Mouse (Mus musculus): ENCODE results near the gene Ubc. TPM values are rescaled to one million over a fixed set of nuclear protein-coding genes. Genes with fewer than 3 reads are reported as not detected.
"Not testable (repeated sequence)": the region's sequence is repeated elsewhere in the genome, so short reads cannot be mapped to it uniquely, and the experiment has no call there.

The Ubc gene
- total and polyA plus RNA-seq, 2 experiments from 2014 or later = 958 to 1,306 TPM

GRCm38 (mm10) chr5:125392977-125393621 is 3.1 kb upstream of the Ubc start:
- peak overlapping the region; percentile 34 for H3K9ac ChIP-seq (replicated peaks; ENCODE audit: low read length, poor library complexity, severe bottlenecking)
- under 1% methylated on average over 20 of the region's 20 CpGs for WGBS
- no peaks in the 10 kb centered on the region for H3K36me3 ChIP-seq (ENCODE audit: insufficient read depth, low read length)
- H3K27me3 ChIP-seq (ENCODE audit: insufficient read depth, low read length) = no peaks in the 10 kb centered on the region
- peak overlapping the region; percentile 45 for H3K4me2 ChIP-seq (ENCODE audit: low read depth, low read length, poor library complexity, severe bottlenecking)
- peak overlapping the region; percentile 21; the same call in 1 of the 2 replicates for H3K4me3 ChIP-seq (ENCODE audit: low read depth, low read length)
- no peak for TF ChIP-seq CTCF (IDR thresholded peaks at IDR 0.05)
- DNase-seq (ENCODE audit: low spot score) (peak; percentile 98), ATAC-seq (ENCODE audit: low FRiP score) (peak; percentile 91)
- peak overlapping the region; percentile 96 for H3K27ac ChIP-seq (ENCODE audit: low read depth, low read length)
- H3K4me1 ChIP-seq (ENCODE audit: insufficient read depth, low read length) = peaks cover 18% of the 10 kb centered on the region; the same call in 1 of the 2 replicates
- H3K9me3 ChIP-seq (ENCODE audit: low read length) = no peaks in the 10 kb centered on the region

- H3K4me3 ChIP-seq (ENCODE audit: low read depth, low read length) = no peak overlapping the region
- WGBS = 17% methylated on average over 1 of the region's 1 CpGs
- no peaks in the 10 kb centered on the region for H3K36me3 ChIP-seq (ENCODE audit: insufficient read depth, low read length)
- H3K9ac ChIP-seq (replicated peaks; ENCODE audit: low read length, poor library complexity, severe bottlenecking) = peak overlapping the region; percentile 34; the same call in 1 of the 2 replicates
- H3K4me1 ChIP-seq (ENCODE audit: insufficient read depth, low read length) = peaks cover 18% of the 10 kb centered on the region; the same call in 1 of the 2 replicates
- TF ChIP-seq CTCF (IDR thresholded peaks at IDR 0.05) = no peak
- ATAC-seq (ENCODE audit: low FRiP score) (peak; percentile 2; the same call in 1 of the 2 replicates), DNase-seq (ENCODE audit: low spot score) (no peak)
- H3K9me3 ChIP-seq (ENCODE audit: low read length) = no peaks in the 10 kb centered on the region
- peak overlapping the region; percentile 45; the same call in 1 of the 2 replicates for H3K4me2 ChIP-seq (ENCODE audit: low read depth, low read length, poor library complexity, severe bottlenecking)
- H3K27me3 ChIP-seq (ENCODE audit: insufficient read depth, low read length) = no peaks in the 10 kb centered on the region
- peak overlapping the region; percentile 96 for H3K27ac ChIP-seq (ENCODE audit: low read depth, low read length)
Measured at GRCm38 (mm10) chr5:125392618-125392976, 2.6 kb upstream of the Ubc start.

DNA sequence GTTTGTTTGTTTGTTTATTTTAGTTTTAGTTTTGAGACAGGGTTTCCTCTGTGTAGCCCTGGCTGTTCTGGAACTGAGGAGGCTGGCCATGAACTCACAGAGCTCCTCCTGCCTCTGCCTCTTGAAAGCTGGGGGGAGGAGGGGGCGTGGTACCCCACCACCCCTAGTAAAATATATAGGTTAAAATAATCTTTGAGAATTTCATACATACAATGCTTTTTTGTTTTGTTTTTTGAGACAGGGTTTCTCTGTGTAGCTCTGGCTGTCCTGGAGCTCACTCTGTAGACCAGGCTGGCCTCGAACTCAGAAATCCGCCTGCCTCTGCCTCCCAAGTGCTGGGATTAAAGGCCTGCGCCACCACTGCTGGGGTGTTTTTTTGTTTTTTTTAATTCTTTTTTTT is 2.2 kb upstream of the Ubc start:
- H3K27ac ChIP-seq (ENCODE audit: low read depth, low read length) = peak overlapping the region; percentile 96
- 89% methylated on average over 4 of the region's 4 CpGs for WGBS
- ATAC-seq (ENCODE audit: low FRiP score); H3K27me3 ChIP-seq (ENCODE audit: insufficient read depth, low read length); H3K4me2 ChIP-seq (ENCODE audit: low read depth, low read length, poor library complexity, severe bottlenecking); H3K9ac ChIP-seq (replicated peaks; ENCODE audit: low read length, poor library complexity, severe bottlenecking); H3K4me3 ChIP-seq (ENCODE audit: low read depth, low read length); H3K9me3 ChIP-seq (ENCODE audit: low read length); H3K36me3 ChIP-seq (ENCODE audit: insufficient read depth, low read length); DNase-seq (ENCODE audit: low spot score): not testable (repeated sequence)
- H3K4me1 ChIP-seq (ENCODE audit: insufficient read depth, low read length) = peaks cover 18% of the 10 kb centered on the region; the same call in 1 of the 2 replicates

GRCm38 (mm10) chr5:125391609-125392008 is 1.6 kb upstream of the Ubc start:
- Histone ChIP-seq H3K4me2 (ENCODE audit: low read depth, low read length, poor library complexity, severe bottlenecking) (no peak overlapping the region), H3K27me3 (ENCODE audit: insufficient read depth, low read length) (no peaks in the 10 kb centered on the region), H3K9me3 (ENCODE audit: low read length) (no peaks in the 10 kb centered on the region), H3K9ac (replicated peaks; ENCODE audit: low read length, poor library complexity, severe bottlenecking) (no peak overlapping the region), H3K36me3 (ENCODE audit: insufficient read depth, low read length) (no peaks in the 10 kb centered on the region), H3K4me1 (ENCODE audit: insufficient read depth, low read length) (peaks cover 18% of the 10 kb centered on the region; the same call in 1 of the 2 replicates), H3K4me3 (ENCODE audit: low read depth, low read length) (no peak overlapping the region), H3K27ac (ENCODE audit: low read depth, low read length) (no peak overlapping the region; the same call in 1 of the 2 replicates)
- no peak for ATAC-seq (ENCODE audit: low FRiP score)
- peak; percentile 61 for DNase-seq (ENCODE audit: low spot score)
- 80% methylated on average over 5 of the region's 5 CpGs for WGBS
- TF ChIP-seq CTCF (IDR thresholded peaks at IDR 0.05) = no peak

DNA sequence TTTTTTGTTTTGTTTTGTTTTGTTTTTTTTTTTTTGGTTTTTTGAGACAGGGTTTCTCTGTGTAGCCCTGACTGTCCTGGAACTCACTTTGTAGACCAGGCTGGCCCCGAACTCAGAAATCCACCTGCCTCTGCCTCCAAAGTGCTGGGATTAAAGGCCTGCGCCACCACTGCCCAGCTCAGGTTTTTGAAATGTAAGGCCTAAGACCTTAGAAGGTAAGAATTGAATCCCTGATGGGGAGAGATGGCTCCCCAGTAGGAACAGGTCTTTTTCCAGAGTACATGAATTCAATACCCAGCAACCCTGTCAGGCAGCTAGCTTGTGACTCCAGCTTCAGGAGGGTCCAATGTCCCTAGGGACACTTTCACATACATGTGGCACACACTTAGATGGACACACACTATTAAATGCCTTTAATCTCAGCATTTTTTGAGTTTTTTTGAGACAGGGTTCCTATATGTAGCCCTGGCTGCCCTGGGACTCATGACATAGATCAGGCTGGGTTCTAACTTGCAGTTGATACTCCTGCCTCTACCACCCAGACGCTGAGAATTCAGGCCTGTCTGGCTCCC is 990 bp upstream of the Ubc start:
- H3K4me3 ChIP-seq (ENCODE audit: low read depth, low read length) = no peak overlapping the region
- no peak for ATAC-seq (ENCODE audit: low FRiP score)
- peaks cover 18% of the 10 kb centered on the region; the same call in 1 of the 2 replicates for H3K4me1 ChIP-seq (ENCODE audit: insufficient read depth, low read length)
- no peaks in the 10 kb centered on the region for H3K9me3 ChIP-seq (ENCODE audit: low read length)
- H3K4me2 ChIP-seq (ENCODE audit: low read depth, low read length, poor library complexity, severe bottlenecking) = no peak overlapping the region
- H3K27ac ChIP-seq (ENCODE audit: low read depth, low read length) = peak overlapping the region; percentile 99
- 90% methylated on average over 3 of the region's 3 CpGs for WGBS
- peaks cover under 1% of the 10 kb centered on the region; the same call in 1 of the 2 replicates for H3K36me3 ChIP-seq (ENCODE audit: insufficient read depth, low read length)
- no peaks in the 10 kb centered on the region for H3K27me3 ChIP-seq (ENCODE audit: insufficient read depth, low read length)
- TF ChIP-seq CTCF (IDR thresholded peaks at IDR 0.05) = no peak
- H3K9ac ChIP-seq (replicated peaks; ENCODE audit: low read length, poor library complexity, severe bottlenecking) = no peak overlapping the region
- no peak for DNase-seq (ENCODE audit: low spot score)

DNA sequence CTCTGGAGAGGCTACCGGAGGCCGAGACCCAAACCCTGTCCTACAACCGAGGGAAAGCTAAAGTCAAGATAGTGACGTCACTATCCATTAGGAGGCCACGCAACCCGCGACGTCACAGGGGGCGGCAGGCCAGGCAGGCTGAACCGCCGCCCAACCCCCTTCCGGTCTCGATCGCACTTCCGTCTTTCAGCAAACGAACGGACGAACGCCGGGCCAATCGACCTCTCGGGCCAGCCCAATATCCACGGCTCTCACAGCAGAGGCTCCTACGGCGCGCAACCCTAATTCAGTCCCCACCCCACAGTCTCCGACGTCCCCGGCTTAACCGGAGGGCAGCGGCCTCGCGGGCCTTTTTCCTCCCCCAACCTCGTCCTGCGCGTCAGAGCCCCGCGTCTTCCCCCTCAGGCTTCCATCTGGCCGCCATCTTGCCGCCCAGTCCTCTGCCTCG is 847 bp downstream of the Ubc start, which contains the start of gene Gm10382:
Gene Gm10382 (plus strand): TSS at position 192 of the 448 bp plus-strand sequence.
- WGBS = under 1% methylated on average over 41 of the region's 41 CpGs
- Histone ChIP-seq H3K4me1 (ENCODE audit: insufficient read depth, low read length) (peaks cover 19% of the 10 kb centered on the region), H3K27ac (ENCODE audit: low read depth, low read length) (peak within 1 kb of the TSS; percentile 99), H3K36me3 (ENCODE audit: insufficient read depth, low read length) (peaks cover 6% of the 10 kb centered on the region), H3K4me3 (ENCODE audit: low read depth, low read length) (peak within 1 kb of the TSS; percentile 100), H3K9ac (replicated peaks; ENCODE audit: low read length, poor library complexity, severe bottlenecking) (peak within 1 kb of the TSS; percentile 97), H3K27me3 (ENCODE audit: insufficient read depth, low read length) (no peaks in the 10 kb centered on the region), H3K9me3 (ENCODE audit: low read length) (no peaks in the 10 kb centered on the region), H3K4me2 (ENCODE audit: low read depth, low read length, poor library complexity, severe bottlenecking) (peak within 1 kb of the TSS; percentile 97)
- ATAC-seq (ENCODE audit: low FRiP score) (peak; percentile 45), DNase-seq (ENCODE audit: low spot score) (peak; percentile 76)
- no peak for TF ChIP-seq CTCF (IDR thresholded peaks at IDR 0.05)
